Mouse (Mus musculus): ENCODE measurements around the gene Rfx1.

- TF ChIP-seq POLR2A (IDR thresholded peaks at IDR 0.05; ENCODE audit: low read depth, low read length) = no peak
- no peak for TF ChIP-seq CTCF (conservative IDR thresholded peaks at IDR 0.05 in 1 of 2, IDR thresholded peaks at IDR 0.05 in 1 of 2; ENCODE audit: low read depth in 2 of 2, low read length in 2 of 2)
- no peak for TF ChIP-seq TCF12 (IDR thresholded peaks at IDR 0.05; ENCODE audit: low read depth, low read length)
Measured at GRCm38 (mm10) chr8:84084341-84085115, 17.9 kb downstream of the Rfx1 start.

Measured in CH12.LX (cell line).